Mouse (Mus musculus) left cerebral cortex, postnatal 25 days (tissue): ENCODE measurements around the gene Sry. TPM values are rescaled to one million over a fixed set of nuclear protein-coding genes. Genes with fewer than 3 reads are reported as not detected.

Experiments used
- DNase-seq, 2 experiments: peaks; one replicate each; pipeline ENCODE4 v3.0.0; 2022; ENCODE audit warnings: low spot score in 2 of 2, mixed read lengths in 1 of 2
- intact Hi-C: fragments of 180-260 bp; cut with DNase I; formaldehyde crosslinking; loops from one replicate; pipeline ENCODE4 v1.15.1; 2025
- total RNA-seq, 2 experiments: library from RNA; stranded (reverse); gene quantifications; 2 replicates each; pipeline ENCODE4 v1.2.3; 2021

The Sry gene
- total RNA-seq = not detected

DNA sequence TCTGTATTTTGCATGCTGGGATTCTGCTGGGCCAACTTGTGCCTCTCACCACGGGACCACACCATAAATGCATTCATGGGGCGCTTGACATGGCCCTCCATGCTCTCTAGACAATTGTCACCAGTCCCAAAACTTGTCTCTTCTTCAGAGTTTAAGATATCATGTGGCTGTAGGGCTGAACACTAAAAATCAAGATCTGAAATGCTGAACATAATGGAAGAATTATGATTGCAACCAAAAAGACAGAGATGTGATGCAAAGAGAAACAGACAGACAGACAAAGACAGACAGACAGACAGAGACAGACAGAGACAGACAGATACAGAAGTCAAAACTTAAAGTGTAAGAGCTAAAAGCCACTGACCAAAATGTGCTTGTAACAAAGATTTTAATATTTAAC lies at the start of gene Sry:
Sry (minus strand) TSS at position 101 of the 400 bp plus-strand sequence.
- intact Hi-C loops = no loop called here
- DNase-seq = no peak

Other genes starting within 250 kb of the Sry start
- gene H2al2c, start 64.6 kb downstream of the Sry start, total RNA-seq = not detected
- gene H2al2b, start 57.0 kb upstream of the Sry start, total RNA-seq = not detected
- not detected for gene Gm4064, start 132.5 kb upstream of the Sry start, total RNA-seq
- gene Rbmy, start 167.0 kb upstream of the Sry start, total RNA-seq = not detected
- not detected for gene Gm10256, start 167.0 kb upstream of the Sry start, total RNA-seq
- not detected for gene Gm10352, start 237.3 kb upstream of the Sry start, total RNA-seq